Mouse (Mus musculus) frontal cortex, adult 2 months (tissue): ENCODE data around the gene Frrs1. TPM values are rescaled to one million over a fixed set of nuclear protein-coding genes. Genes with fewer than 3 reads are reported as not detected.

Experiments used
- polyA plus RNA-seq: library from polyadenylated mRNA; depleted of rRNA; stranded (reverse); fragments of >200 nt; gene quantifications from 2 replicates; pipeline ENCODE4 v1.2.3, GENCODE M21; 2012; rRNA removed

Gene Frrs1
- polyA plus RNA-seq, 1 experiment = 1.7 TPM

Other genes with a start within 250 kb of the Frrs1 start
- 19.2 and 22.3 TPM in 2 replicates for gene Trmt13, start 244.9 kb upstream of the Frrs1 start, polyA plus RNA-seq
- gene Mfsd14a, start 196.8 kb upstream of the Frrs1 start, polyA plus RNA-seq = 41.1 and 43.1 TPM in 2 replicates
- not detected in 2 replicates for gene Gm43191, start 178.2 kb upstream of the Frrs1 start, polyA plus RNA-seq
- 12.2 and 12.7 TPM in 2 replicates for gene Slc35a3, start 146.6 kb upstream of the Frrs1 start, polyA plus RNA-seq
- 14.2 and 14.4 TPM in 2 replicates for gene Agl, start 51.3 kb upstream of the Frrs1 start, polyA plus RNA-seq
- gene 4930455H04Rik, start 108.8 kb downstream of the Frrs1 start, polyA plus RNA-seq = not detected in 2 replicates
- gene Palmd, start 109.5 kb downstream of the Frrs1 start, polyA plus RNA-seq = 10.8 and 12.8 TPM in 2 replicates